Mouse (Mus musculus) thymus, adult 2 months (tissue): ENCODE results near the gene Immp2l. TPM values are rescaled to one million over a fixed set of nuclear protein-coding genes. Genes with fewer than 3 reads are reported as not detected.
"Not testable (repeated sequence)": the region's sequence is repeated elsewhere in the genome, so short reads cannot be mapped to it uniquely, and the experiment has no call there.

Experiments used
- DNase-seq: peaks from one replicate; pipeline ENCODE4 v3.0.0; 2021
- H3K27ac ChIP-seq: fragments of 200-500 bp; 2 replicates; pipeline ENCODE4 v1.5.1; 2012; ENCODE audit warnings: low read length, control low read depth; ENCODE audit not compliant: control insufficient read depth, insufficient read depth
- H3K27me3 ChIP-seq: fragments of 200-500 bp; 2 replicates; pipeline ENCODE4 v1.6.1; 2012; ENCODE audit warnings: mild to moderate bottlenecking, low read length, moderate library complexity, mixed read lengths; ENCODE audit not compliant: control insufficient read depth, insufficient read depth
- H3K36me3 ChIP-seq: fragments of 200-500 bp; 2 replicates; pipeline ENCODE4 v1.6.1; 2012; ENCODE audit warnings: mild to moderate bottlenecking, low read length, moderate library complexity; ENCODE audit not compliant: control insufficient read depth, insufficient read depth
- H3K4me1 ChIP-seq: fragments of 200-500 bp; replicated peaks from 2 replicates; pipeline ENCODE4 v1.6.1; 2012; ENCODE audit warnings: low read length; ENCODE audit not compliant: control insufficient read depth, insufficient read depth
- H3K4me3 ChIP-seq: fragments of 200-500 bp; 2 replicates; pipeline ENCODE4 v1.5.1; 2012; ENCODE audit warnings: mild to moderate bottlenecking, low read length, control low read depth, moderate library complexity; ENCODE audit not compliant: control insufficient read depth, insufficient read depth
- CTCF ChIP-seq: fragments of 200-500 bp; IDR thresholded peaks from 2 replicates; pipeline ENCODE4 v1.5.1; 2012; ENCODE audit warnings: mild to moderate bottlenecking, control low read depth, low read length, moderate library complexity, borderline replicate concordance; ENCODE audit not compliant: control insufficient read depth, poor library complexity, insufficient read depth; ENCODE audit errors: extremely low read depth
- POLR2A ChIP-seq: fragments of 200-500 bp; IDR thresholded peaks from 2 replicates; pipeline ENCODE4 v1.6.1; 2012; ENCODE audit warnings: mild to moderate bottlenecking, low read length, control low read depth, moderate library complexity; ENCODE audit not compliant: control insufficient read depth, poor library complexity, insufficient read depth; ENCODE audit errors: extremely low read depth
- WGBS: fragments of 180-500 bp; shearing (Covaris S2); methylation state at CpG from one replicate; pipeline ENCODE4 v1.1.7; 2018; 5-methylcytosine and 5-hydroxymethylcytosine counted together
- polyA plus RNA-seq: library from polyadenylated mRNA; depleted of rRNA; stranded (reverse); fragments of >200 nt; gene quantifications from 2 replicates; pipeline ENCODE4 v1.2.3, GENCODE M21; 2012

Immp2l gene
- polyA plus RNA-seq, 1 experiment: 6.3 TPM

DNA sequence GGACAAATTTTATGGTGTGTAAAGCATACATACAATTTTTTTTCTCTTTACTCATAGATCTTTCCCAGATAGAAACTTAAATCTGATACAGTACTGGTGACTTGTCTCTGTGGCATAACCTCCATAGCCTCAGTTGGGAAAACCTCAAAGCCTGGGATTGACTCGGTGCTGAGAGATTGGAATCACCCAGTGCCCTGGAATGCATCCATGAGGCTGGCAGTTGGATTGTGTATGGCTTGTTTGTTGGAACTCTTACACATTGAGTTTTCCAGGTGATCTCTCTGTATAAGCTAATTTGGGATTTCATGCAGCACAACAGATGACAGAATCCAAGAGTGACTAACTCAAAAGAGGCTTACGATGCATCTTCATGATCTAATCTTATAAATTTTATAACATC, 815.4 kb downstream of the Immp2l start:
- TF ChIP-seq POLR2A (no peak), CTCF (no peak)
- H3K4me1 ChIP-seq: no peaks in the 10 kb centered on the region
- no peak overlapping the region for H3K27ac ChIP-seq
- no peak for DNase-seq
- 94% methylated on average over 2 of the region's 2 CpGs for WGBS
- H3K4me3 ChIP-seq: no peak overlapping the region
- no peaks in the 10 kb centered on the region for H3K27me3 ChIP-seq
- H3K36me3 ChIP-seq: no peaks in the 10 kb centered on the region

DNA sequence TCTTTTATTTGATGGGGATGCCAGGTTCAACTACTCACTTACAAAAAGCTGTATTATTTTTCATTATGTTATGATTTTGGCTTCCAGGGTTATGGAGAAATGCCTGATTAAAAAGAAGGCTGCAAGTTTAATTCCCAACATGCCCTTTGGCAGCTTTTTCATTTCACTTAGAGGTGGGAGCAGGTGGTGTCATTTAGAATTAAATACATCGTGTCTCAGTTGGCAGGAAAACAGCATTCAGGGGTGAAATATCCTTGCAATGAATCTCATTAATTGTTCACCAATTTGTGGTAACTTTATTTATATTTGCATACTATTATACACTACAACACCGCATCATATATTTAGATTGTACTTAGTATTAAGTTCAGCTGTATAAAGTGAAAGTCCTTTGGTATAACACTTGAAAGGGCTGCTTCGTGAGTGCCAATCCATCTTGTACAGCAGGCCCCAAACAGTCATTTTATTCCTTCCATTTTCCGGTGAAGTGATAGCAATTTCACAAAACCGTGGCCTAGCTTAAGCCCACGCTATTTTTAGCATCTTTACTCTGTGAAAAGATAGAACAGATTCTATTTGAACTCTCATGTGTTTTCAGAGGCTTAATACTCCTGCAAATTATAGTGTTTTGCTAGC, 818.9 kb downstream of the Immp2l start:
- H3K4me1 ChIP-seq: no peaks in the 10 kb centered on the region
- H3K27me3 ChIP-seq: no peaks in the 10 kb centered on the region
- TF ChIP-seq CTCF: no peak
- TF ChIP-seq POLR2A: no peak
- no peak overlapping the region for H3K27ac ChIP-seq
- 82% methylated on average over 6 of the region's 6 CpGs for WGBS
- H3K36me3 ChIP-seq: no peaks in the 10 kb centered on the region
- no peak overlapping the region for H3K4me3 ChIP-seq
- no peak for DNase-seq

- DNase-seq: no peak
- TF ChIP-seq POLR2A (no peak), CTCF (no peak)
- no peaks in the 10 kb centered on the region for H3K4me1 ChIP-seq
- WGBS: 38% methylated on average over 7 of the region's 7 CpGs
- no peak overlapping the region for H3K27ac ChIP-seq
- H3K27me3 ChIP-seq: no peaks in the 10 kb centered on the region
- no peaks in the 10 kb centered on the region for H3K36me3 ChIP-seq
- no peak overlapping the region for H3K4me3 ChIP-seq
Observed at GRCm38 (mm10) chr12:41851896-41852470, 828.1 kb downstream of the Immp2l start.

DNA sequence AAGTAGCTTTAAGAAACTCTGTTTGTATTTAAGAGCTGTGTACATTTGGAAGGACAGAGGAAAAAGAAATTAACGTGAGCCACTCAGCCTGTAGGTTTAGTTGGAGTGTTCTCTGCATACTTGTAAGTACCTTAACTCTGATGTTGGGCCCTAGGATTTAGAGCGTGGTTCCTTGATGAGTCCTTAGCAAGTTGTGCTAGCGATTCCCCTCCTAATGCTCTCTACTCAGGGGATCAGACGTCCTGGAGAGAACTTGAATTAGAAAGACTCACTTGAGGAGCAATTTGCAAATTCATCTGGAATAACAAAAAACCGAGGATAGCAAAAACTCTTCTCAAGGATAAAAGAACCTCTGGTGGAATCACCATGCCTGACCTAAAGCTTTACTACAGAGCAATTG, 835.8 kb downstream of the Immp2l start:
- H3K36me3 ChIP-seq, DNase-seq, H3K27ac ChIP-seq, H3K4me3 ChIP-seq, H3K4me1 ChIP-seq, H3K27me3 ChIP-seq: not testable (repeated sequence)
- WGBS: 94% methylated on average over 5 of the region's 5 CpGs

- WGBS: 90% methylated on average over 2 of the region's 2 CpGs
- Histone ChIP-seq H3K27ac (no peak overlapping the region), H3K4me3 (no peak overlapping the region), H3K27me3 (no peaks in the 10 kb centered on the region), H3K4me1 (no peaks in the 10 kb centered on the region), H3K36me3 (no peaks in the 10 kb centered on the region)
- DNase-seq: no peak
- TF ChIP-seq CTCF (no peak), POLR2A (no peak)
Observed at GRCm38 (mm10) chr12:41868317-41868716, 844.4 kb downstream of the Immp2l start.

GRCm38 (mm10) chr12:41874015-41874414, 850.1 kb downstream of the Immp2l start:
- no peak overlapping the region for H3K27ac ChIP-seq
- 87% methylated on average over 2 of the region's 2 CpGs for WGBS
- H3K27me3 ChIP-seq: no peaks in the 10 kb centered on the region
- DNase-seq: no peak
- no peaks in the 10 kb centered on the region for H3K4me1 ChIP-seq
- H3K36me3 ChIP-seq: no peaks in the 10 kb centered on the region
- TF ChIP-seq CTCF: no peak
- TF ChIP-seq POLR2A: no peak
- H3K4me3 ChIP-seq: no peak overlapping the region
